Mouse (Mus musculus) cerebellum, adult 2 months (tissue): Measurements from ENCODE around the gene Mad1l1.

Experiments used
- CTCF ChIP-seq: fragments of 200-500 bp; IDR thresholded peaks from 2 replicates; pipeline ENCODE4 v1.5.1; 2011; ENCODE audit warnings: low read depth, mild to moderate bottlenecking, control low read depth, low read length, moderate library complexity, borderline replicate concordance; ENCODE audit not compliant: insufficient read depth
- POLR2A ChIP-seq: fragments of 200-500 bp; IDR thresholded peaks from 2 replicates; pipeline ENCODE4 v1.6.1; 2011; ENCODE audit warnings: low read length, control low read depth, borderline replicate concordance; ENCODE audit not compliant: insufficient read depth

DNA sequence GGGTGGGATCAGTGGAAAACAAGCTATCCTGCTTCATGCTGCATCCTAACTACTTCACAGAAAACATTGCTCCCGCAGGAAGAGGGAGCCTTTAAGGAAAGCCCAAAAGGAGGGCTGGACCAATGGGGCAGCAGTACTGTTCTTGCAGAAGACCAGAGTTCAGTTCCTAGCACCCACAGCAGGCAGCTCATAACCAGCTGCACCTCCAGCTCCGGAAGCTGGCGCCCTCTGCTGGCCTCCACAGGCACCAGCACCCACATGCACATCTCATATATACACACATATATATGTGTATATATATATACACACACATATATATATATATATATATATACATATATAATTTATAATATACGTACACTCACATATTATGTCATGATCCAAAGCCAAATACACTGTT lies 17.4 kb upstream of the Mad1l1 start:
- no peak for TF ChIP-seq CTCF
- TF ChIP-seq POLR2A: no peak
